Mouse (Mus musculus) fibroblast of lung, adult 2 months (primary cell): ENCODE measurements around the gene Slc4a8.
"Not testable (repeated sequence)": the region's sequence is repeated elsewhere in the genome, so short reads cannot be mapped to it uniquely, and the experiment has no call there.

Experiments
- DNase-seq: peaks from one replicate; pipeline ENCODE4 v3.0.0-alpha.2; 2011; ENCODE audit warnings: low read depth

Gene Slc4a8

DNA sequence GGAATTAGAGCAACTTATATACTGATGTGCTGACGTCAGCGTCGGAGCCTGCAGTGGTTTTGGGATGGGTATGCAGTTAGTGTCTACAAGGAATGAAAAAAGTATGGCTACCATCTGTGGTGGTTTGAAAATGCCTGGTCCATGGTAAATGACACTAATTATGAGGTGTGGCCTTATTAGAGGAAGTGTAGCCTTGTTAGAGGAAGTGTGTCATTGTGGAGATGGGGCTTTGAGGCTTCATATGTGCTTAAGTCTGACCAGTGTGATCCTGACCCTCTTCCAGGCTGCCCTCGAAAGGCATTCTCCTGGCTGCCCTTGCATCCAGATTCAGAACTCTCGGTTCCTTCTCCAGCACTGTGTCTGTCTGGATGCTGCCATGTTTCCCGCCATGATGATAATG, 18.3 kb upstream of the Slc4a8 start:
- no peak for DNase-seq

DNA sequence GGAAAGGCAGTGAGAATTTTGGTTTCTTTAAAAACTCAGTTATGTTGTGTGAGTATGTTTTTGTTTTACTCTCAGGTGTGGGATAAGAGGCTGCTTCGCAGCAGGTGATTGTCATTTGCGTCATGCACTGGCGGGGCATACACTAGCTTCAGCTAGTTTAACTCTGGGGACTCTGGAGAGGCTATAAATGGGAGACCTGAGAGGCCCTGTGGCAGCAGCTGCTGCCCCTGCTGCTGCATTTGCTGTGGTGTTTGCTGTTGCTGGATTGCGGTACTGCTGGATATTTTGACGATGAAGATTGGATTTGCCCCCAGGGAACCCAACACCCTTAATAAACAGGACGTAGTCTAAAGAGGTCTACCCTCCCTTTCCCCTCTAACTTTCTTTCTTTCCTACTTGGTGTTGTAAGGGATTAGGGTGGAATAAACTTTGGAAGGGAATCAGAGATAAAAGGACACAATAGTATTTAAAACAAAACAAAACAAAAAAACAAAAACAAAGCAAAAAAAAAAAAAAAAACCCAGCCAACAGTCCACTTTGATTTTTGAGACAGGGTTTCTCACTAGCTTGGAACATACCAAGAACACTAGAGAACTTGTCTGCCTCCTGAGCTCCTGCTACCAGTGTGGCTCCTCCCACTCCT, 14.9 kb upstream of the Slc4a8 start:
- DNase-seq, result no peak

DNA sequence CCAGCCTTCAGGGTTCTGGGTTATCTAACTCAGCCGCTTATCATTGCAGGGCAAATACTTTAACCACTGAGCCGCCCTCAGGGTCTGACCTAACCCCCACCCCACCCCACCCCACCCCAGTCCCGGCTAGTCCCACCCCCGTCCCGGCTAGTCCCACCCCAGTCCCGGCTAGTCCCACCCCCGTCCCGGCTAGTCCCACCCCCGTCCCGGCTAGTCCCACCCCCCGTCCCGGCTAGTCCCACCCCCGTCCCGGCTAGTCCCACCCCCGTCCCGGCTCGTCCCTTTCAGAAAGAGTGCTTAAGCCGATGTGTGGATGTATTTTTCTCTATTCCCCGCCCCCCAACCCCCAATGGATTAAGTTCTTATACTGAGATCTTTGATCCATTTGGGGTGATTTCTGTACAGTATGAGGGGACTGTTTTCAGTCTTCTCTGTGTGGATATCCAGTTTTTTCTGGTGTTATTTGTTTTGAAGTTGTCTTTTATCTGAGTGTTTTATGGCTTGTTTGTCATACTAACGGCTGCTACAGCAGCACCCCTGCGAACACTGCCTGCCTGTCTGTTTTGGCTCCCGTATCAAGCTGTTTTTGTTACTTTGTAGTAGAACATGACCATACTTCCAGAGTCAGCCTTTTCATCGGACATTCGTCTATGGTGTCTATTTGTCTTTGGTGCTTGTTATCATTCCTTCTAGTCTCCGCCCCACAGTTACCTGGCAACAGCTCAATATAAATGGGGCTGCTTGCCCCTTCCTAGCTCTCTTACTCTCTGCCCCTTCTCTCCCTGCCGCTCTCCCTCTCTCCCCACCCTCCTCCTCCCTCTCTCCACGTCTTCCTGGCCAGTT, 14.2 kb upstream of the Slc4a8 start:
- DNase-seq, result no peak

DNA sequence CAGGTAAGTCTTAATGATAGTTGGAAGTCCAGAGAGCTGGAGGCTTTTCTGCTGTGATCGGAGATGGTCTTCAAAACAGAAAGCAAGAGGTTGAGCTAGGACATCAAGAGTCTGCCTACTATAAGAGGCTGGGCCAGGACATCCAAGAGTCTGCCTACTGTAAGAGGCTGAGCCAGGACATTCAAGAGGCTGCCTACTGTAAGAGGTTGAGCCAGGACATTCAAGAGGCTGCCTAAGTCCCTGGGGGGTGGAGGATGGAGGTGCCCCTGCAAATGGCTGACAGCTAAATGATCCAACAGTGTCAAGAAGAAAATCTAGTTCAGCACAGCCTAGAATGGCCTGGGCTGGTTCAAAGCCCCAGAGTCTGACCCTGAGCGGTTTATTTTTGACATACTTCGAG, 13.0 kb upstream of the Slc4a8 start:
- no peak for DNase-seq

DNA sequence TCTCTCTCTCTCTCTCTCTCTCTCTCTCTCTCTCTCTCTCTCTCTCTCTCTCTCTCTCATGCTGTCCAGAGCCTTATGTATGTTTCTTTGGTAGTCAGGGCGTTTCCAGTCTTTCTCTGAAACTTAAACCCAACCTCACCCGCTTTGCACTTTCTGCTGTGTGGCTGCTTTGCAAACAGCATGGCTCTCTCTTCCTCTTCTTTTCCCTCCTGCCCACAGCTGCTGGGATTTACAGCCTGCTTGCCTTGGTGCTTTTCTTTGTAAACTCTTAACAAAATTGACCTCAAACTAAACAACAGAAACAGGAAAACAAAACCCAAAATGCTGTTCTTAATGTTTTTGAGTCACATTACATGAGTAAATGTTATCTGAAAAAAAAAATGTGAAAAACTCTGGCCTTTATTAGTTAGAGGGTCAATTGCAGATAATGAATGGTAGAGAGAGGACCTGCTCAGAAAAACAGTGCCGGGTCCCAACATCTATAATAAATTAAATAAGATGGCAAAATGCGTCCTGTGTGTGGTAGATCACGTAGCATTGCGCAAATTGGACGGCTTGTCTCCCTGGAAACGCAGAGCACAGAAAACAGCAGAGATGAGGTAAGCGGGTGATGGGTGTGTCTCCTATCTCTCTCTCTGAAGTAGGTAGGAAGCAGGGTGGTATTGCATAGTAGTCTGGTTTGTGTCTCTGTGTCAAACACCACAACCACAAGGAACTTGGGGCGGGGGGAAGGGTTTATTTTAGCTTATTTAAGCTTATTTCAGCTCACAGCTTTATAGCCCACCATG, 11.6 kb upstream of the Slc4a8 start:
- no peak for DNase-seq

DNA sequence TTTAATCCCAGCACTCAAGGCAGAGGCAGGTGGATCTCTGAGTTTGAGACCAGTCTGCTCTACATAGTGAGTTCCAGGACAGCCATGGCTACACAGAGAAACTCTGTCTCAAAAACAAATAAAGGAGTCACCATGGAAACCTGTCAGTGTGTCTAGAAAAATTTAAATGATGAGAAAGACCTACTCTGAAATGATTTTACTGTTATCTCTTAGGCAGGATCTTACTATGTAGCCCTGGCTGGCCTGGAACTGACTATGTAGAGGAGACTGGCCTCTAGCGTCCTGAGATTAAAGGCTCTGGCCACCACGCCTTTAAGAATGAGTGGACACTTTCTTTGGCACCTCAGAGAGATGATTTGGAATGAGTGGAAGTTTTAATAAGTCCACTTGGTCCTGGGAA, 9.1 kb upstream of the Slc4a8 start:
- DNase-seq, result no peak

DNA sequence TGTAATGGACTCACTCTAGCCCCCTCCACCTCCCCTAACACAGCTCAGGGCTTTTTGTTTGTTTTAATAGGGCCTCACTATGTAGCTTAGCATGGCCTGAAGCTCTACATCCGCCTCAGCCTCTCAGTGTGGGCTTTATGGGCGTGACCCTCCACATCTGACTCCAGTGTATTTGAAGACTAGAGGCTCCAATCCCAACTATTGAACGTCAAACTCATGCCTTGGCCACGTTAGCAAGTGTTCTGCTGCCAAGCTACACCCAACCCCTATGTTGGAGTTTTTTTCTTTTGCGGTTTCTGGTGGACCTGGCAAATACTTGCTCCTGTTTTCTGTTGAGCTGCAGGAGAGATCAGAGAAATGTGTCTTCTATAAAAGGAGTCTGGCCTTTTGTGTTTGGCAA, 8.5 kb upstream of the Slc4a8 start:
- DNase-seq, result no peak

DNA sequence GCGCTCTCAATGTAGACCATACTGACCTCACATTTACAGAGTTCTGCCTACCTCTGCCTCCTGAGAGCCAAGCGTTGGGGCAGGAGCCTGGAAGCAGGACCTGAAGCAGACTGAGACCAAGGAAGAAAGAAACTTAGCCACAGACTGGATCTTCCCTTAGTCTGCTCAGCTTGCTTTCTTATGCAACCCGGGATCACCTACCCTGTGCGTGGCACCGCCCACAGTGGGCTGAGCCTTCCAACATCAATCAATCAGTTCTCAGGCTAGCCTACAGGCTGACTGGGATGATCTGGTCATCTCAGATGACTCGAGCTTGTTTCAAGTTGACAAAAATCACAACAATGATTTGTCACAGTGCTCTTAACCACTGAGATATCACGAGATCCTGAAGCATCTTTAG, 7.5 kb upstream of the Slc4a8 start:
- DNase-seq, result no peak

DNA sequence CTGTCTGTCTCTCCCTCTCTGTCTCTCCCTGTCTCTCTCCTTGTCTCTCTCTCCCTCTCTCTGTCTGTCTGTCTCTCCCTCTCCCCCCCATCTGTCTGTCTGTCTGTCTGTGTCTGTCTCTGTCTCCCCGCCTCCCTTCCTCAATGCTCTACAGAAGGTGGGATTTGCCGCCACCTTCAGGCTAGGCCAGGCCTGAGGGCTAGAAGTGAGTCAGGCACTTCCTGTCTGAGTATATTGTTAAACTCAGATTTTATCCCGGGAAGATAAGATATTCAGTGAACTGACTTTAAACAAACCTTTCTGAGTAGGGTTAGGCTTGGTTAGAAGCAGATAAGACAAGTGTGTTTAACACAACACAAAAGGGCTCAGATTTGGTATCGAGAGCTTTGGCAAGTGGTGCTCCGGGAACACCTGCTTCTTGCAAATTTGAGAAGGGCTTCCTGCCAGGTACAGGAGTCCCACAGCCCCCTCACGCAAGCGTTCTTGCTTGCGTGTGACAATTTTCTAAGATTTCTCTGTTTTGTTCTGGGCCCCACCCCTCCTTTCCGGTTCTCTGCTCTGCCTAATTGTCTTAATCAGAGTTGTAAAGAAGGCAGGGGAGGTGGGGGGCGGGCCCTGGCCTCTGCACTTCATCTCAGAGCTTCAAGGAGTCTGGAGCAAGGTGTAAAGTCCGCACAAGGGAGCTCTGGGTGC, 6.6 kb upstream of the Slc4a8 start:
- DNase-seq, result no peak

DNA sequence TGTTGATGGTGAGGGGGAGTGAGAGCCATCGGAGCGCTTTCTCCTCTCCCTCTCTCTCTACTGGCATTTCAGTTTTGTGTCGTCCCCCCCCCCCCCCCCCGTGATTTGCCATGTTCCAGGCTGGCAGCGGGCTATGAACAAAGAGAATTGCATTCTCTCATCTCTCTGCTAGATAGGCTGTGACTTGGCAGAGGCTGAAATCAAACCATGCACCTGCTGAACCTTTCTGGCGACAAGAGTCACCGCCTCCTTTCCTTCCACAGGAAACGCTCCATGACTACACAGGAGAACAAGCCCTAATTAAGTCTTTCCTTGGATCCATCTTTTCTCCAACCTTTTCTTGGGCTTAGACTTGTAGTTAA, 6.1 kb upstream of the Slc4a8 start:
- no peak for DNase-seq

DNA sequence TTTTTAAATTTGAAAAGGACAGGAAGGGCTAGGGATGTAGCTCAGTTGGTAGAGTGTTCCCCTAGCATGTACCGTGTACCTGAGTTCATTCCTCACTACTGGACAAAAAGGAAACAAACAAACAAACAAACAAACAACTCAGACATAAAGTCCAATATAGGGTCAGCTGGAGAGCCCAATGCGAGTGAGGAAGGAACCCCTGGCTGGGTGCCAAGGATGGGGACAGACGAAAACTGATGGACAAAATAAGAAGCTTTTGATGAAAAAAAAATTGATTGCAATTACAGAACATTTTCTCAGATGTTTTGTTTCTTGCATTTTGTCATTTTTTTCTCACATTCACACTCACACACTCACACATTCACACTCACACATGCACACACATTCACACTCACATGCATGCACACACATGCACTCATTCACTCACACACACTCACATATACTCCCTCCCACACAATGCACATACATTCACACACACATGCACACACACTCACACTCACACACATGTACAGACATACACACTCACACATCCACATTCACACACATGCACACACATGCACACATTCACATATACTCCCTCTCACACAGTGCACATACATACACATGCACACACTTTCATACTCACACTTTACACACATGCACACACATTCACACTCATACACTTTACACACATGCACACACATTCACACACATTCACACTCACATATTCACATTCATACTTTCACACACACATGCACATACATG, 5.5 kb upstream of the Slc4a8 start:
- no peak for DNase-seq

DNA sequence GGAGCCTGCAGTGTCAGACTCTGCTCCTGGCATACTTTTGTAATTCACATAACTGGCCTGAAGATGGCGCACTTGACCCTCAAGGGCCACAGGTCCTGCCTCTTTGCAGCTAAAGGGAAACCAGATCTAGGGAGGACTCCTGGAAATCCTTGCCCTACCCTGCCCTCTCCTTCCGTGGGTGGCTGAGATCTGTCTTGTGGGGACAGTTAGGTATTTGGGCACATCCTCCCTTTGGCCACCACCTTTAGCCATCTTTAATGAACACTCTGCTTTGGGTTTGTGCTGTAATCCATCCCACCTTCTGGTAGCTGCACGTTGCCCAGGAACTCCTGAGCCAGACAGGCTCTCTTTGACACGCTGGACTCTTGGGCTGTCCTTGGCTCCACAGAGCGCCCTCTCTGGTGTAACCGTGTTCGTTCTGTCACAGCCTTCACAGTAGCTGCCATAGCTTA, 4.0 kb upstream of the Slc4a8 start:
- DNase-seq, result no peak

DNA sequence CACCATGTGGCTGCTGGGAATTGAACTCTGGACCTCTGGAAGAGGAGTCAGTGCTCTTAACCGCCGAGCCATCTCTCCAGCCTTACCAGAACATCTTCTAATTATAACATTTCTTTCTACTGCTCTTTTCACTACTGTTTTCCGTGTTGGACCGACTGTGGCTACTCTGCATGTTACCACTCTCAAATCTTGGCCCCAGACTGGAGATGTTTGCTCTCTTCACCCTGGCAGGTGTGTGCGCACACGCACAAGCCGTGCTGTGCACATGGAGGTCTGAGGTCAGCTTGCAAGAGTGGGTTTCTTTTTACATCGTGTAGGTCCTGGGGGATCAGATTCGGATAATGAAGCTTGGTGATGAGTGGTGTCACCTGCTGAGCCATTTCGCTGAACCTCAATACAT, 2.3 kb upstream of the Slc4a8 start:
- no peak for DNase-seq

DNA sequence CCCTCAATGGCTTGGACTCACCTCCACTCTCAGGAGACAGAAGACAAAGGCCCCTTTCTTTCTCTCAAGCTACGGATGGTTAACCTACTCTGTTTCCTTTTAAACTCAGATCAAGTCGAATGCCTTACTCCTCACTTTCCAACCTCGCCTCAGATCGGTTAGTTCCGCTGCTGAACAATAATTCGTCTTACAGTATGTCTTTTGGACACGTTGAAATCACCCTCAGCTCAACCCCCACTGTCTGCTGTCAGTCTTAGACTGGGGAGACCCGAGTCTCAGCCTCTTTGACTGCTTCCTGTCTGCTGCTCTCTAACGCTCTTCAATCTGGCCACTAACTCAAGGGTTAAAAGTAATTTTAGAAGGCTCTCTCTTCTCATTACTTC, 520 bp upstream of the Slc4a8 start:
- no peak for DNase-seq

DNA sequence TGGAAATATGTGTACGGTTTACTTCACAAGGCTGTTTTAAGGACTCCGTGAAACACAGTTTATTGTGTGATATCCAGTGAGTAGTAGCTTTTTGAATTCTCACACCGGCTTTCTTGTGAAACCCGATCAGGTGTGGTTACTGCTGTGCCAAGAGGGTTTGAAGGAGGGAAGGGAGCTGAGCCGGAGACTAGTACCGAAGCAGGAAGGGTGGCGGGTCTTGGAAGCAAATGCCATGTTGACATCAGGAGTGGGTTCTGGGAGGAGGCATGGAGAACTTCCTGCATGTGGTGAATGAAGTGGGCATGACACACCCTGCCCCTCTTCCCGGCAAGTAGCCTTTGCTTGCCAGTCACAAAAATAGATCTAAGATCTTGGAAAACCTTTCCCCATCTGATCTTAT, 1.1 kb downstream of the Slc4a8 start:
- DNase-seq, result no peak

DNA sequence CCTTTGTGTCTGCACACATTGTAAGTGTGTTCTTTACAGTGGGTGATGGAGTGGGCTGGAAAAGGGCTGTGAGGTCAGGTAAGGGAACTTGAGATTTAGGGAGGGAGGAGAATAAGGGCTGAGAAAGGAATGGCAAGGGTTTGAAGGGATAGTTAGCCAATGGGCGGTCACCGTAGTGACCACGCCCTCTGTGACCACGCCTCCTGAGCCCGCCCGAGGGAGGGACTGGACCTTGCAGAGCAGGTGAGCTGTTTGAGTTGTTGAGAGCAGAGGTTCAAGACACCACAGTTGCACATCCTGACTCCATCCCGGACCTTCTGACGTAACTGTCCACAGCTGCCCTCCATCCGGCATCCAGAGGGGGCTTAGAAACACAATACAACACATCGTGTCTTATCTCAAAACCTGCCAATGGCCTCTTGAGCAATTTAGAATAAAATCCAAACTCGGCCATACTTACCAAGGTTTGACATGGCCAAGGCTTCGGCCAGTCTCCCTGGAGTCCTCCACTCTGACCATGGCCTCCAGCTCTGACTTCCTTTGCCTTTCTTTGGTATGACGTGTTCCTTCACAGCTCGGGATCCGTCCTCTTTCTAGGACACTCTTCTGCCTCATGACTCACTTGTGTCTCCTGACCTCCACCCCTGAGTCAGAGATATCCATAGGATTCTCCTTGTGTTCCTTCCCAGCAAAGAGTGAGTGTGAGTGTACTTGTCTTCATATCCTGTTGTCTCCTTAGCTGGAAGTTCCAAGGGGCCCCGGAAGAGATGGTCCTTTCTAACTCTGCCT, 2.8 kb downstream of the Slc4a8 start:
- no peak for DNase-seq

DNA sequence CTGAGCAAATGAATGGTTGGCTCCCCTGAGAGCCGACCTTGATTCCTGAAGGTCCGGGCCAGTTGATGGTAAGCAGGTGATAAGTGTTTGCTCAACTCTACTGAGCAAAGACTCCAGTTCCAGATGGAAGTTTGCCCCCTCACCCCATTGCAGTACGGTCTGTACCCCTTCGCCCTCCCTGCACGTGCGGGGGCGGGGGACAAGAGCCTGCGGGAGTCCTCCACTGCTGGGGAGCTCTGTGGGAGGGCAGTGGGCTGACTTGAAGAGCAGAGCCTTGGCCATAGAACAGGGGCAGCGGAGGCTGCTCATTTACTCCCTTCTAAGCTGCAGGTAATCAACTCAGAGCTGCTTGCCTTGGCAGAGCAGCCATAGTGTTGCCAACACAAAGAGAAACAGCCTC, 5.3 kb downstream of the Slc4a8 start:
- no peak for DNase-seq

DNA sequence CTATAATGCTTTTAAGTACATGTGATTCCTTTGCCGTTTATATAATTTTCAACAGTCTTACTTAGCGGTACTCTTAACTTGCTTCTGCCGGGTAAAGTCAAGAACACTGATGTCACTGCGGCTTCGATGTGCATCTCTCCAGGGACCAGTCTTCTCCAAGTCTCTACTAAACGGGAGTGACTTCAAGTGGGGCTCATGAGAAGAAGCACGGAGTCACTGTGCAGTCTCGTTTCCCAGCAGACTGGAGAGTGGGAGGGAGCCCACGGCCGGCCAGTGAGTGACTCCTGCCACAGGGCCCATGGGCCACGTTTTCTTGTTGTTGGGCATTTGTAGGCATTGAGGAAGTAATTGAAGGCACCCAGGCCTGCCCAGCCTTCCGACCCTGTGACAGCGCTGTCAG, 6.3 kb downstream of the Slc4a8 start:
- DNase-seq, result no peak

DNA sequence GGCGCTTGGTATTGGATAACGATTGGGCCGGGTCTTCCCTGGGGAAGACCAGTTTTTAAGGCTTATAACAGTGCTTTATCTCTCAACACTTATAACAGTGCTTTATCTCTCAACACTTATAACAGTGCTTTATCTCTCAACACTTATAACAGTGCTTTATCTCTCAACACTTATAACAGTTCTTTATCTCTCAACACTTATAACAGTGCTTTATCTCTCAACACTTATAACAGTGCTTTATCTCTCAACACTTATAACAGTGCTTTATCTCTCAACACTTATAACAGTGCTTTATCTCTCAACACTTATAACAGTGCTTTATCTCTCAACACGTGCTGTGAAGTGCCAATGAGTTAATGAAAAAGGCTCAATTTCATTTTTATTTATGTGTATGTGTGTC, 7.5 kb downstream of the Slc4a8 start:
- not testable (repeated sequence) for DNase-seq

DNA sequence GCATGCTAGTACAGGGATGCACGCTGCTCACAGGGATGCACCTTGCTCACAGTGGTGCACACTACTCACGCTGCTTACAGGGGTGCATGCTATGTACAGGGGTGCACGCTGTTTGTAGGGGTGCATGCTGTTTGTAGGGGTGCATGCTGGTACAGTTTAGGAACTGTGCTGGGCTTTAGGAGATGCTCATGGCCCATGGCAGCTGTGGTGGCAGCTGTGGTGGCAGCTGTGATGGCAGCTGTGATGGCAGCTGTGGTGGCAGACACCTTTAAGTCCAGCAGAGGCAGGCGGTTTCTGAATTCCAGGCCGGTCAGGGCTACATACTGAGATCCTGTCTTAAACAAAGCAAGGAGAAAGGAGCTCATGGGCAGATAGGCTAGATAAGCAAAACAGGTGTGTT, 8.8 kb downstream of the Slc4a8 start:
- DNase-seq, result no peak

DNA sequence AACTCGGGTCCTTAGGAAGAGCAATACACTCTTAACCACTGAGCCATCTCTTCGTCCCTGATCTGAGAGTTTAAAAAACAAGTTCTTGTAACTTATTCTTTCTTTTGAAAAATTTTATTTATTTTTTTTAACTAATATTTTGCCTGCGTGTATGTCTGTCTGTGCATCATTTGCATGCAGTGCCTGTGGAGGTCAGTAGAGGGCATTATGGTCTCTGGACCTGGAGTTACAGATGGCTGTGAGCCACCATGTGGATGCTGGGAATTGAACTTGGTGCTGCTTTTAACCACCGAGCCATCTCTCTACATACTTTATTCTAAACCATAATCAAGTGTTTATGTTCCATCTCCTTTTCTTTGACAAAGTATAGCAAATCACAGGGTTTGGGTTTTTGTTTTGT, 11.1 kb downstream of the Slc4a8 start:
- DNase-seq, result no peak
